In the genomic region with DNA sequence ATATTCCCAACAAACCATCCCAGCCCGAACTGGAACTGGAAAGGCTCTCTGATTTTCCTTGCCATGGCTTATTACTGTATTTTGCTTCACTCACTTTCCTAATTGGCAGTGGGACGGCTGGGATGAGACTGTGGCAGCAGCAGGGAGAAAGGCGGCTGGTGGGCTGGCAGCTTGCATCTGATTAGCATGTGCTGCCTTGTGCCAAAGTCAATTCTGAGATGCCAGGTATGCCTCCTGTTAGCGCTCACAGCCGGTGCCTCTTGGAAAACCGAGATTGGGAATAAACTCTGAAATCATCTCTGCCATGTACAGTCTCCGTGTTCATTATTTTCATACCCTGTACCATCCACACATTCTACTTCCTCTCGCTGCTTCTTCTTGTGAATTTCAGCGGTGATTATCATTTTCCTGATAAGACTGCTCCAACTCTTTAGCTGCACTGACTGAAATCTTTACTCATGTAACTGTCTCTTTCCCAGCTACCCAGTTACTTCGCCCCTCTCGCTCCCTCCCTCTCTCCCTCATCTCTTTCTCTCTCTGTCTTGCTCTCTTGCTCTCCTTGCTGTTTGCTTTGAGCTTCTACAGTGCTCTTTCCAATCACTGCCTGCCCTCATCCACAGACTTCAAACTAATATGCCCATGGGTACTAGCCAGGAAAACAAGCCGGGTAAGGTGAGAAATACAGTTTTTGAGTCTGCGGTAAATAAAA, we compare ENCODE assay signal across 8 mouse cellular contexts.
DNase-seq lines count a peak whose midpoint lies in the region; ATAC-seq and TF ChIP-seq lines count a peak whose summit lies in the region.

No protein-coding gene starts in this region.

- no peaks in the 10 kb centered on the region for H3K4me1 ChIP-seq in hindbrain, embryonic 15.5 days (replicated peaks)
- H3K4me1 ChIP-seq in hindbrain, embryonic 11.5 days (replicated peaks; ENCODE audit: control insufficient read depth, insufficient read depth, low read length), result no peaks in the 10 kb centered on the region

- 62% methylated on average over 13 of the region's 13 CpGs for WGBS in hindbrain, embryonic 15.5 days
- WGBS in hindbrain, embryonic 11.5 days, result 81% methylated on average over 13 of the region's 13 CpGs

- no peak overlapping the region for H3K4me2 ChIP-seq in hindbrain, embryonic 15.5 days
- H3K4me2 ChIP-seq in hindbrain, embryonic 11.5 days (replicated peaks; ENCODE audit: low read depth, low read length), result no peak overlapping the region

- no peaks in the 10 kb centered on the region for H3K9me3 ChIP-seq in hindbrain, embryonic 15.5 days
- no peaks in the 10 kb centered on the region for H3K9me3 ChIP-seq in hindbrain, embryonic 11.5 days (ENCODE audit: control insufficient read depth, low read length)

- no peak overlapping the region for H3K9ac ChIP-seq in hindbrain, embryonic 15.5 days
- H3K9ac ChIP-seq in hindbrain, embryonic 11.5 days (ENCODE audit: low read depth, low read length), result no peak overlapping the region

- no peak for DNase-seq in hindbrain, embryonic 11.5 days (ENCODE audit: low spot score)
- DNase-seq in frontal cortex, adult 2 months (ENCODE audit: extremely low spot score in 1 of 2, low spot score in 1 of 2), result peak; percentile 51 to 70
- peak; percentile 32 to 65 for DNase-seq in left cerebral cortex, adult 2 months (ENCODE audit: extremely low spot score in 1 of 2, low spot score in 2 of 2)
- DNase-seq in right cerebral cortex, postnatal 4 days, result peak; percentile 49
- DNase-seq in lung, postnatal 14 days, result no peak
- DNase-seq in thymus, postnatal 14 days, result no peak

- no peak overlapping the region for H3K4me3 ChIP-seq in hindbrain, embryonic 15.5 days
- no peak overlapping the region for H3K4me3 ChIP-seq in hindbrain, embryonic 11.5 days (ENCODE audit: low read depth, low read length)
- peak overlapping the region; percentile 2; the same call in 1 of the 2 replicates for H3K4me3 ChIP-seq in left cerebral cortex, adult 2 months

- H3K27me3 ChIP-seq in hindbrain, embryonic 15.5 days, result no peaks in the 10 kb centered on the region
- no peaks in the 10 kb centered on the region for H3K27me3 ChIP-seq in hindbrain, embryonic 11.5 days (ENCODE audit: control insufficient read depth, insufficient read depth, low read length)

- ATAC-seq in hindbrain, embryonic 15.5 days (ENCODE audit: low FRiP score, low read depth), result peak; percentile 75; the same call in 1 of the 2 replicates
- ATAC-seq in hindbrain, embryonic 11.5 days (ENCODE audit: low FRiP score), result no peak
- ATAC-seq in monocyte, adult 5-6 weeks (replicated peaks; ENCODE audit: insufficient number of reproducible peaks, low FRiP score, low TSS enrichment, poor library complexity, severe bottlenecking), result no peak

- no peaks in the 10 kb centered on the region for H3K36me3 ChIP-seq in hindbrain, embryonic 15.5 days
- H3K36me3 ChIP-seq in hindbrain, embryonic 11.5 days (ENCODE audit: control insufficient read depth, insufficient read depth, low read length), result no peaks in the 10 kb centered on the region

- TF ChIP-seq CTCF in left cerebral cortex, adult 2 months (IDR thresholded peaks at IDR 0.05), result no peak

- no peak overlapping the region; the same call in 1 of the 2 replicates for H3K27ac ChIP-seq in hindbrain, embryonic 15.5 days (replicated peaks)
- H3K27ac ChIP-seq in hindbrain, embryonic 11.5 days (ENCODE audit: low read depth, low read length), result no peak overlapping the region
- H3K27ac ChIP-seq in left cerebral cortex, adult 2 months, result peak overlapping the region; percentile 71; the same call in 1 of the 2 replicates

- intact Hi-C loops in left cerebral cortex, adult 2 months (cut with DNase I), result loop anchor here (5.0 to 10.0 kb wide), 2 partner anchors 97 to 1381 kb away; no protein-coding TSS in a partner anchor

Comparison
In these comparisons a context has a peak if more than half of its experiments do, and no peak if none do; other contexts are left out.
1. DNase-seq: peak in frontal cortex, adult 2 months (2 of 2), left cerebral cortex, adult 2 months (2 of 2) and right cerebral cortex, postnatal 4 days (single experiment); none in hindbrain, embryonic 11.5 days (single experiment), lung, postnatal 14 days (single experiment) and thymus, postnatal 14 days (single experiment).